Mouse (Mus musculus): ENCODE measurements at regions not wholly inside any gene's neighbourhood (a gene's known extent, or its start where the extent isn't known, plus 50 kb on each side); places are given as distances from the start of the nearest gene placed in this dataset.

DNA sequence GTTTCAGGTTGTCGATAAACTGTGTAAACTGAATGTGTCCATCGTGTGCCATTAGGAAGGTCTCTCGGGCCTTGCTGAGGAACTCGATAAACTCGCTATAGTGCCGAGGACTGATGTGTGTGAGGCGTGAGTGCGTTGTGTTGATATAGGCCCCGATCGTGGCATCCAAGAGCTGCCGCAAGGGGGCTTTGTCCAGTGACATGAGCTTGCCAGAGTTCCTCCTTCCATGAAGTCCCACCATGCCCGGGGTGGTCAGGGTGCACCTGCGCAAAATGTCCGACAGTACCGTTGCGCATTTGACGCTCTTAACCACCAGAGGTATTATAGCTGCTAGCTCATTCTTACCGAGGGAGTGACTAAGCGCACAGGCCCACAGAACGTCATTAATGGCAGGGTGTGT lies 317.8 kb upstream of the Smim15 start:
- H3K27ac ChIP-seq (replicated peaks) = no peak overlapping the region
- 92% methylated on average over 20 of the region's 20 CpGs for WGBS
- no peak for ATAC-seq (ENCODE audit: low FRiP score, low read depth)
- H3K4me3 ChIP-seq = no peak overlapping the region
- no peaks in the 10 kb centered on the region for H3K4me1 ChIP-seq (replicated peaks)
- H3K27me3 ChIP-seq = no peaks in the 10 kb centered on the region
- no peak overlapping the region for H3K4me2 ChIP-seq
- no peaks in the 10 kb centered on the region for H3K9me3 ChIP-seq
- H3K9ac ChIP-seq = no peak overlapping the region
- peaks cover 49% of the 10 kb centered on the region for H3K36me3 ChIP-seq

DNA sequence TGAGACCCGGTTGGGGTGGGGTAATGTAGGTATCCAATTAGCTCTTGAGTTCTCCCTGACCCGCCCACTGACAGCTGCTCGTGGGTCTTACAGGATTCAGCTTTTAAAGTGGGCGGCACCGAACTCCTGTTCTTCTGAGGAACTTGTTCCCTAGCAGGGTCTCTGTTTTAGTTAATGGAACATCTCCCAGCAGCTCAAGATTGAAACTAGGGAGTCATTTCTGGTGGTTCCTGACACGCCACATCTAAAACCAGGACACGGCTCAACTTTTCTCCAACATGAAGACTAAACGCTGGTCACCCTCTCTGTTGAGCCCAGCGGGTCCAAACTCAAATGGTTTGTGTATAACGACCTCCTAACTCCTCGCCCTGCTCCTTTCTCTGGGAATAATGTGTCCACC lies 322.3 kb upstream of the Smim15 start:
- no peaks in the 10 kb centered on the region for H3K9me3 ChIP-seq
- 87% methylated on average over 11 of the region's 11 CpGs for WGBS
- H3K4me1 ChIP-seq (replicated peaks) = 0 out of 2 replicates have a peak, but pooled peaks cover 7% of the 10 kb centered on the region
- no peak overlapping the region for H3K4me2 ChIP-seq
- H3K36me3 ChIP-seq = peaks cover 11% of the 10 kb centered on the region
- ATAC-seq (ENCODE audit: low FRiP score, low read depth) = no peak
- H3K4me3 ChIP-seq = no peak overlapping the region
- no peaks in the 10 kb centered on the region for H3K27me3 ChIP-seq
- H3K27ac ChIP-seq (replicated peaks) = no peak overlapping the region
- H3K9ac ChIP-seq = no peak overlapping the region

DNA sequence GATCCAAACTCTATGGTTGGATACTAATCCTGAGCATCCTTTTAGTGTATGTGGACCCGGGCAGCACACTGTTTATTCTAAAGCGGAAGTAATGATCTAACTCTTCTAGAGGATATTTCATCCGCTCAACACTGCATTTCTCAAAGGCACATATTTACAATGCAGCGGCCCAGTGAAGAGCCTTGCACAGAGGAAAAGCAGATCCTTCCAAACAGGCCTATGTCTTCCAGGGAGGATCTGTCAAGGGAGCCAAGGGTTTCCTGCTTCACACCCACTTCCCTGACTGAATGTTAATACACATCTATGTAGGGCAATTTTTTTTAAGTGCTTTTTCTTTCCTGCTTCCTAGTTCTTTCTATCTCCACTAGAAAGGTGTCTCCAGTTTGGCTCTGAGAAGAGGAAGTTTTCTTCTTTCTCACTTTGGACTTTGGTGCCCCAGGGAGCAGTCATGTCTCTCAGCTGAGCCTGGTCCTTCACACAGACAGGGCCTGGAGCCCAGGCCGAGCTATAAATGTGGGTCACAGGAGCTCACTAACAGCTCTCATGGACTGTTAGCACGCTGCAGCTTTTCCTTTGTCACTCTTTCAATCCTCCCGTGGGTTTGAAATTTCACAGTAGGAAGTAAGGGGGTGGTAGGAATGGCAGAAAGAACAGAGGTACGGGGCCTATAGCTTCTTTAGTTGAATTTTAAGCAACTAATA lies 323.2 kb upstream of the Smim15 start:
- no peaks in the 10 kb centered on the region for H3K27me3 ChIP-seq
- peaks cover 4% of the 10 kb centered on the region for H3K36me3 ChIP-seq
- no peak overlapping the region for H3K4me2 ChIP-seq
- no peak for ATAC-seq (ENCODE audit: low FRiP score, low read depth)
- H3K4me3 ChIP-seq = no peak overlapping the region
- H3K9ac ChIP-seq = no peak overlapping the region
- H3K27ac ChIP-seq (replicated peaks) = no peak overlapping the region
- H3K4me1 ChIP-seq (replicated peaks) = 0 out of 2 replicates have a peak, but pooled peaks cover 7% of the 10 kb centered on the region
- WGBS = 75% methylated on average over 8 of the region's 8 CpGs
- no peaks in the 10 kb centered on the region for H3K9me3 ChIP-seq

DNA sequence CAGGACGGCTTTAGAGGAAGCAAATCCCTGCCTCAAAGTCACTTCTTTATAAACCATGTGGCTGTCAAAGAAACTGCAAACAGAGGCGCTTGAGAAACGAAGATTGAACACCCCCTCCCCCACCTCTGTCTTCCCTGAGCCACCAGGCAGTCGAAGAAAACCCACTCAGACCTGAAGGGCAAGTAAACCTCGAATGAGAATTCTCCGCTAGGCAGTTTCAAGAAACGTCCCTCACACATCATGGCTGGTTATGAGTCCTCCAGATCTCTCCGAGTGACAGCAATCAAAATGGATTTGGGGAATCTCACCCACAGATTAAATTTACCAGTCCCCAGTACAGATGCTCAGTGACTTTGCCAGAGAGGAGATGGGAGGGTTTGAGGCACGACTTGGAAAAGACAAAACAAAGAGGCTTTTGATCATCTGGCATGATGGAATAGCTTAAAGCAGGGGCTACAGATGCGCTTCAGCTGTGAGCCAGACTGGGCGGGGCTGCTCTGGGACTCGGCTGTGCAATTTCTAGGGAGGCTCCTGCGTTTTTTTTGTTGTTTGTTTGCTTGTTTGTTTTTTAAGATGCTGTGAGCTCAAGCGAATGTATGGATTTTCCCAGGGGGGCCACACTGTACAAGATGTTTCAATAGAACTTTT lies 325.1 kb upstream of the Smim15 start:
- no peak overlapping the region for H3K27ac ChIP-seq (replicated peaks)
- WGBS = 36% methylated on average over 14 of the region's 14 CpGs
- H3K9ac ChIP-seq = no peak overlapping the region
- peak; percentile 52; the same call in 1 of the 2 replicates for ATAC-seq (ENCODE audit: low FRiP score, low read depth)
- H3K4me1 ChIP-seq (replicated peaks) = 0 out of 2 replicates have a peak, but pooled peaks cover 7% of the 10 kb centered on the region
- no peaks in the 10 kb centered on the region for H3K9me3 ChIP-seq
- H3K36me3 ChIP-seq = no peaks in the 10 kb centered on the region
- no peak overlapping the region for H3K4me3 ChIP-seq
- H3K27me3 ChIP-seq = no peaks in the 10 kb centered on the region
- no peak overlapping the region for H3K4me2 ChIP-seq

DNA sequence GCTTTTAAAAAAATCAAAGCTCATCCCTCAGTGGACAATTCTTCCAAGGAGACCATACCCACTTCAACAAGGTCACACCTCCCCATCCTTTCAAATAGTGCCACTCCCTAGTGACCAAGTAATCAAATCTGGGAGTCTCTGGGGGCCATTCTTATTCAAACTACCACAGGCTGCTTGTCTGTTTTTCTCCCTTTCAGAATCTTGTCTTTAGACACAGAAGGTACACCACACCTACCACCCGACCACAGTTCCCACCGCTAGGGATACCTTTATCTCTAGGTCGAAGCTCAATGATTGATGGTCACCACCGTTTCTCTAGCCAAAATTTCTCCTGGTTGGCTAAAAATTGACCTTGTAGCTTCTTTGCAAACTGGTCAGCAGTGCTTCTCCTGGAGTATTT lies 328.6 kb upstream of the Smim15 start:
- H3K4me1 ChIP-seq (replicated peaks) = 0 out of 2 replicates have a peak, but pooled peaks cover 7% of the 10 kb centered on the region
- no peaks in the 10 kb centered on the region for H3K9me3 ChIP-seq
- H3K27ac ChIP-seq (replicated peaks) = no peak overlapping the region
- no peaks in the 10 kb centered on the region for H3K27me3 ChIP-seq
- H3K9ac ChIP-seq = no peak overlapping the region
- 90% methylated on average over 4 of the region's 4 CpGs for WGBS
- no peak overlapping the region for H3K4me3 ChIP-seq
- no peak overlapping the region for H3K4me2 ChIP-seq
- H3K36me3 ChIP-seq = no peaks in the 10 kb centered on the region
- no peak for ATAC-seq (ENCODE audit: low FRiP score, low read depth)

DNA sequence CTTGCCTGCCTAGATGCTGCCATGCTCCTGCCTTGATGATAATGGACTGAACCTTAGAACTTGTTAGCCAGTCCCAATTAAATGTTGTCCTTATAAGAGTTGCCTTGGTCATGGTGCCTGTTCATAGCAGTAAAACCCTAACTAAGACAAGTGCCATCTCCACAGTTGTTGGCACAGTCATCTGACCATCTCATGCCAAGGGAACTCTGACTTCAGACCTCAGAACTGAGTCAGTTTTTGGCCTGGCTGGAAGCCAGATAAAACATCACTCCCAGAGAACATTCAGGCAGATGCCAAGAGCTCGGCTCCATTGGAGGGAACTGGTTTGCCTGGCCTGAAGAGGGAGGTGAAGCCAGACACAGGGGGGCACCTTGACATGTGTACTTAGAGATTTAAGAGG lies 330.2 kb upstream of the Smim15 start:
- no peak overlapping the region for H3K27ac ChIP-seq (replicated peaks)

DNA sequence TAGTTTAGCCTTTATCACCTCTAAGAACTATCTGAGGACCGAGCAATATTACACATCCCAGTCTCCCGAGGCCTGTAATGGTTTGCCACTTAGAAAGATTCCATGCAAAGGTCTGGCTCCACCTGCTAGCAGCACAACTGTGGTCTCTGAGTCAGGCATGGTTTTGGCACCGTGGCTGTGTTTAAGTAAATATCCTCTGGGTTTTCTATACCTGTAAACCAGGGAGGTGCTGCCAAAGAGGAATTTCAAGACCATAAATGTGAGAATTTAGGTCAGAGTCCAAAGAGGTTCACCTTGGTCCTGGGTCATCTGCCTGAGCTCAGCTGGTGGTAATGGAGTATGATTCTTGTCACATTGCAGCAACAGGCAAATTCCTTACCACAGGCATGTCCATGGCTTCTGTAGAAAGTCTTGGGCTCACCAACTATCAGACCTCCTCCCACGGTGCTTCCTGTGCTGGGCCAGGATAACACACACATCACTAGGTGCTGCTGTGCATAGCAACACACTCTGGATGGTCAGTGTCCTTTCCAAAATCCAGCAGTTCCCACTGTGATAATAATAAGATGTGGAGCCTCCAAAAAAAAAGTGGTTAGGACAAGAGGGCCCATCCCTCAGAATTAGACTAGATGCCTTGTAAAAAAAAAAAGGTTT lies 332.8 kb upstream of the Smim15 start:
- ATAC-seq (ENCODE audit: low FRiP score, low read depth) = no peak
- Histone ChIP-seq H3K36me3 (no peaks in the 10 kb centered on the region), H3K9ac (no peak overlapping the region), H3K27ac (replicated peaks) (no peak overlapping the region), H3K4me1 (replicated peaks) (no peaks in the 10 kb centered on the region), H3K4me2 (no peak overlapping the region), H3K9me3 (no peaks in the 10 kb centered on the region), H3K27me3 (no peaks in the 10 kb centered on the region), H3K4me3 (no peak overlapping the region)
- 78% methylated on average over 4 of the region's 4 CpGs for WGBS

More for the DNA sequence above, 330.2 kb upstream of the Smim15 start:
- Histone ChIP-seq H3K4me3 (no peak overlapping the region), H3K4me1 (replicated peaks) (0 out of 2 replicates have a peak, but pooled peaks cover under 1% of the 10 kb centered on the region), H3K9ac (no peak overlapping the region), H3K4me2 (no peak overlapping the region), H3K36me3 (no peaks in the 10 kb centered on the region), H3K9me3 (no peaks in the 10 kb centered on the region), H3K27me3 (no peaks in the 10 kb centered on the region)
- ATAC-seq (ENCODE audit: low FRiP score, low read depth) = no peak
- WGBS = 60% methylated on average over 1 of the region's 1 CpGs

DNA sequence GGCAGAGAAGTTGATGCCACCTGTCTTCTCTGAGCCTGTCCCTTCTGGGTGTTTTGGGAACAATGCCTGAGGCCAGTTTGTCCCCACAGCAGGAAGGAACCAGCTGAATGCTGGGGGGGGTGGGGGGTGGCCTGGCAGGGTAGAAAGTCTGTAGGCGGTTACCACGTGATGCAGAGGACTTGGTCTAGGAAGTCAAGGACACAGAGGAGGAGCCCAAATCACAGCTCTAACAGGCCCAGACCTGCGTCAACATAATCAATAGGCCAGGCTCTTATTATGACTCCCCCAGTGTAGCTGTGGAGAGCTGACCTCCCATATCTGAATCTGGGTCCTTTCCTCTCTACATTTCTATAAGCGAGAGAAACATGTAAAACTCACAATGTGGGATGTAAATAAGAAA lies 333.9 kb upstream of the Smim15 start:
- ATAC-seq (ENCODE audit: low FRiP score, low read depth) = no peak
- Histone ChIP-seq H3K4me1 (replicated peaks) (no peaks in the 10 kb centered on the region), H3K9me3 (no peaks in the 10 kb centered on the region), H3K4me3 (no peak overlapping the region), H3K36me3 (no peaks in the 10 kb centered on the region), H3K9ac (no peak overlapping the region), H3K27ac (replicated peaks) (no peak overlapping the region), H3K4me2 (no peak overlapping the region), H3K27me3 (no peaks in the 10 kb centered on the region)
- 85% methylated on average over 4 of the region's 4 CpGs for WGBS

DNA sequence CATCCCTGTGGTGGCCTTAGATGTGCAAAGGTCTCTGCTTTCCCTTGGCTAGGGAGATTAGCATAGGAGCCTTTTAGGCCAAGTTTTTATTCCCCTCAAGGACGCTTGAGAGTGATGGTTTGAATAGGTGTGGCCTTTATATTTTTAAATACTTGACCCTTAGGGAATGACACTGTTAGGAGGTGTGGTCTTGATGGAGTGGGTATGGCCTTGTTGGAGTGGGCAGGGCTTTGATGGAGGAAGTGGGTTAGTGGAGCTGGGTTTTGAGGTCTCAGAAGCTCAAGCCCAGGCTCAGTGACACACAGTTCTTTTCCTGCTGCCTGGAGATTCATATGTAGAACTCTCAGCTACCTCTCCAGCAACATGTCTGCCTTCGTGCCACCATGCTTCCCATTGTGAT lies 334.4 kb upstream of the Smim15 start:
- Histone ChIP-seq H3K4me2 (no peak overlapping the region), H3K4me3 (no peak overlapping the region), H3K36me3 (no peaks in the 10 kb centered on the region), H3K9me3 (no peaks in the 10 kb centered on the region), H3K27me3 (no peaks in the 10 kb centered on the region), H3K4me1 (replicated peaks) (no peaks in the 10 kb centered on the region), H3K9ac (no peak overlapping the region), H3K27ac (replicated peaks) (no peak overlapping the region)
- 60% methylated on average over 2 of the region's 2 CpGs for WGBS
- no peak for ATAC-seq (ENCODE audit: low FRiP score, low read depth)

DNA sequence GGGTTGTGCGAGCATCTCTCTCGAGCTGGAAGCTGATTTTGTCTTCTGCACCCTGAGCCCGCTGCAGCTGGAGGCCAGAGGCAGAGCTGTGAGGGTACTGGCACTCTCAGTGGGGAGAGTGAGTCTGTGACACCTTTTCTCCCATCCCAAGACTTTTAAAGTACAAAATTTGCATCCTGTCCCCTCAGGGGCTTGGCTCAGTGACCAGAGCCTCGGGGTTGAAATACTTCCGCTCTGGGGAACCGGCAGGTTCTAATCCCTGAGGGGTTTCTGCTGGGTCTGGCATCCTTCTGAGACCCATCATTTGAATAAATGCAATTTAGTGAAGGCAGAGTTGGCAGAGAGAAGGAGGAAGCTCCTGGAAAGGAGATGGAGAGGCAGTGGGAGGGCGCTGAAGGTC lies 340.5 kb upstream of the Smim15 start:
- peaks cover 15% of the 10 kb centered on the region for H3K4me1 ChIP-seq (replicated peaks)
- no peaks in the 10 kb centered on the region for H3K27me3 ChIP-seq
- no peaks in the 10 kb centered on the region for H3K9me3 ChIP-seq
- 64% methylated on average over 7 of the region's 7 CpGs for WGBS
- H3K27ac ChIP-seq (replicated peaks) = no peak overlapping the region
- no peak for ATAC-seq (ENCODE audit: low FRiP score, low read depth)
- H3K4me3 ChIP-seq = no peak overlapping the region
- H3K36me3 ChIP-seq = no peaks in the 10 kb centered on the region
- no peak overlapping the region for H3K4me2 ChIP-seq
- H3K9ac ChIP-seq = no peak overlapping the region

DNA sequence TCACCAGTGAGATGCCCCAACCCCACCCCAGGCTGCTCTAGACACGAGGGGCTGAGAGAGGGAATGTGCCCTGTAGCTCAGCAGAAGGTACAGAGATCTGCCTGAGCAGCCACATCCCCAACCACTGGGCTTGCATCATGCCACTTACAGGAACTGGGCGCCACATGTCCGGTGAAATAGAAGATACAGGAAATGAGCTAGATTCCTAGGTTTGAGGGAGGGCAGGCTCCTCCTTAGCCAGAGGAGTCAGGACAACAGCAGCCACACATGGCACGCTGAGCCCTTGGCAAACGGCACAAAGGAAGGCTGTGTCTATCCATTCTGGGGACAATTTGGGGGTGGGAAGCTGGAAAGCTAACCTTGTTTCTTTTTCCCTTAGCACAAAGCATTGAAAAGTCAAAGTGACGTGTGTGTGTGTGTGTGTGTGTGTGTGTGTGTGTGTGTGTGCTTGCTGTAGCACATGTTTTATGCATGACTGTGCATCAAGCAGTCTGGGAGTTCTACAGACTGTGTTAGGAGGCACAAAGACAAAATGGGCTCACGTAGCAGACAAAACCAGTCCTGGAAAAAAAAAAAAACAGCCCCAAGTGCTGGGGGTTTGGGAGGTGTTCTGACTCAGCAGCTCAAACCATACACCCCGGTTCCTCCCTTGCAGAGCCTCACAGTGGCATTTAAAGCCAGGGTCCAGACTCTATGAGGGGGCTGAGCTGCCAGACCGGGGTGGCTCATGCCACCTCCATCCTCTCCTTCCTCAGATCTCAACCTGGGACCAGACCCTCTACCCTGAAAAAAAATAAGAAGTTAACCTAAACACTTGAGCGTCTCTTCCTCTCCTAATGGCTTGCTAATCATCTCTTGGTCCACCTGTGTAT lies 343.7 kb upstream of the Smim15 start:
- Histone ChIP-seq H3K4me2 (no peak overlapping the region), H3K27me3 (no peaks in the 10 kb centered on the region), H3K9ac (no peak overlapping the region), H3K9me3 (no peaks in the 10 kb centered on the region), H3K36me3 (no peaks in the 10 kb centered on the region), H3K27ac (replicated peaks) (peak overlapping the region; percentile 46; the same call in 1 of the 2 replicates), H3K4me1 (replicated peaks) (peaks cover 15% of the 10 kb centered on the region), H3K4me3 (no peak overlapping the region)
- ATAC-seq (ENCODE audit: low FRiP score, low read depth) = peak; percentile 88
- WGBS = 27% methylated on average over 10 of the region's 10 CpGs
